Mouse (Mus musculus) heart, adult 2 months (tissue): ENCODE measurements around the gene Pdss2. TPM values are rescaled to one million over a fixed set of nuclear protein-coding genes. Genes with fewer than 3 reads are reported as not detected.

Source experiments
- DNase-seq, 2 experiments: peaks; one replicate each; pipeline ENCODE4 v3.0.0; 2021
- H3K27ac ChIP-seq: fragments of 200-600 bp; 2 replicates; pipeline ENCODE4 v1.8.1; 2022
- H3K27me3 ChIP-seq: fragments of 200-500 bp; 2 replicates; pipeline ENCODE4 v1.6.1; 2012; ENCODE audit warnings: mild to moderate bottlenecking, low read length, inconsistent platforms, mixed read lengths; ENCODE audit not compliant: control insufficient read depth, insufficient read depth
- H3K36me3 ChIP-seq: fragments of 200-500 bp; 2 replicates; pipeline ENCODE4 v1.6.1; 2012; ENCODE audit warnings: low read length, inconsistent platforms; ENCODE audit not compliant: control insufficient read depth, insufficient read depth
- H3K4me1 ChIP-seq: fragments of 200-500 bp; 2 replicates; pipeline ENCODE4 v1.6.1; 2011; ENCODE audit warnings: low read length; ENCODE audit not compliant: control insufficient read depth, insufficient read depth
- H3K4me3 ChIP-seq: fragments of 200-600 bp; 2 replicates; pipeline ENCODE4 v1.8.1; 2022
- H3K79me2 ChIP-seq: fragments of 200-500 bp; replicated peaks from 2 replicates; pipeline ENCODE4 v1.6.1; 2012; ENCODE audit warnings: mild to moderate bottlenecking, inconsistent platforms, low read length, moderate library complexity, mixed read lengths; ENCODE audit not compliant: control insufficient read depth, insufficient read depth
- H3K9ac ChIP-seq: fragments of 200-500 bp; 2 replicates; pipeline ENCODE4 v1.6.1; 2012; ENCODE audit warnings: low read depth, mild to moderate bottlenecking, control low read depth, inconsistent platforms, low read length, mixed read lengths
- CTCF ChIP-seq: fragments of 200-600 bp; IDR thresholded peaks from 2 replicates; pipeline ENCODE4 v1.8.1; 2022; ENCODE audit warnings: antibody characterized with exemption, mild to moderate bottlenecking, moderate library complexity
- EP300 ChIP-seq: fragments of 200-500 bp; IDR thresholded peaks from 2 replicates; pipeline ENCODE4 v1.6.1; 2011; ENCODE audit warnings: low read depth, low read length, control low read depth; ENCODE audit not compliant: insufficient read depth
- POLR2A ChIP-seq: fragments of 200-500 bp; IDR thresholded peaks from 2 replicates; pipeline ENCODE4 v1.6.1; 2011; ENCODE audit warnings: mild to moderate bottlenecking, low read depth, low read length, control low read depth; ENCODE audit not compliant: insufficient read depth
- WGBS: fragments of 180-500 bp; shearing (Covaris S2); methylation state at CpG from one replicate; pipeline ENCODE4 v1.1.7; 2018; 5-methylcytosine and 5-hydroxymethylcytosine counted together
- intact Hi-C: fragments of 180-260 bp; cut with DNase I; formaldehyde crosslinking; loops from one replicate; pipeline ENCODE4 v1.15.1; 2025
- polyA plus RNA-seq: library from polyadenylated mRNA; depleted of rRNA; stranded (reverse); fragments of >200 nt; gene quantifications from 2 replicates; pipeline ENCODE4 v1.2.3, GENCODE M21; 2012; rRNA removed
- total RNA-seq, 2 experiments: library from RNA; stranded (reverse); gene quantifications; 2 replicates each; pipeline ENCODE4 v1.2.3; 2021

The Pdss2 gene
- total and polyA plus RNA-seq, 3 experiments = 16.6 to 33.7 (median 31.1) TPM

DNA sequence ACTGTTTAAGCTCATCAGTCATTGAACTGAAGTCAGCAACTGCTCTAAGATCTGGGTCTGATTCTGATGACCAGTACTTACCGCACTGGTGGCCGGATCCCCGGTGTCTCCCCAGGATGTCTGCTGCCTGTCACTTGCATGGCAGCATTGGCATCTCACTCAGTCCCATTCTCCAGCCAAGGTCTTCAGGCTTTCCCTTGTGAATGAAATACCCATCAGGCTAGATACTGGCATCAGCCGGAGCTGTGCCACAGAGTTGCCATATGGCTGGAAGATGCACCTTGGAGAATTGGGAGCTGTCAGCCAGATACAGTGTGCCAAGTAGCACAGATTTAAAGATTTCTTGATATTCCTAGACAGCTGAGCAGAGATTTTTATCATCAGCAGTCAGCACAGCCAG, 281.3 kb downstream of the Pdss2 start:
- Histone ChIP-seq H3K27ac (no peak overlapping the region), H3K36me3 (no peaks in the 10 kb centered on the region)
- WGBS = 89% methylated on average over 4 of the region's 4 CpGs

DNA sequence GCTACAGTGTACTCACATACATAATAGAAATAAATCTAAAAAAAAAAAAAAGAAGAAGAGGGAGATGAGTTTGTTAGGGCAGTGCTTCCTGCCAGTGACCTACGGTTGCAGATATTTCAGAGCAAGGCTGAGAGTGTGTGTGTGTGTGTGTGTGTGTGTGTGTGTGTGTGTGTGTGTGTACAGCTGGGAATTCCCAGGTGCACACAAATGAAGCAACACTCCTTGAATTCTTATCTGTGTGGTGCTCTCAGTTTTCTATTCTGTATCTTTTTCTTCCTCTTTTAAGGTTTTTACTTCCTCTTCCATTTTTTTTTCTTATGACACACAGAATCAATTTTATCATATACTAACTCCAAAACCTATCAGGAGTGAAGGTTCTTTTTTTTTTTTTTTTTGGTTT, 283.0 kb downstream of the Pdss2 start:
- intact Hi-C loops = no loop called here
- no peak for TF ChIP-seq CTCF
- no peak for TF ChIP-seq POLR2A
- no peak for TF ChIP-seq EP300
- no peaks in the 10 kb centered on the region for H3K27me3 ChIP-seq
- no peak overlapping the region for H3K4me3 ChIP-seq
- H3K9ac ChIP-seq = no peak overlapping the region
- H3K36me3 ChIP-seq = no peaks in the 10 kb centered on the region
- no peak for DNase-seq
- H3K27ac ChIP-seq = no peak overlapping the region
- H3K79me2 ChIP-seq = no peaks in the 10 kb centered on the region
- H3K4me1 ChIP-seq = no peaks in the 10 kb centered on the region
- WGBS = 38% methylated on average over 1 of the region's 1 CpGs

More for the DNA sequence above, 281.3 kb downstream of the Pdss2 start:
- no peaks in the 10 kb centered on the region for H3K4me1 ChIP-seq
- H3K9ac ChIP-seq = no peak overlapping the region
- no peak overlapping the region for H3K4me3 ChIP-seq
- intact Hi-C loops = no loop called here
- no peak for TF ChIP-seq CTCF
- TF ChIP-seq EP300 = no peak
- no peak for TF ChIP-seq POLR2A
- H3K79me2 ChIP-seq = no peaks in the 10 kb centered on the region
- DNase-seq = no peak
- no peaks in the 10 kb centered on the region for H3K27me3 ChIP-seq

DNA sequence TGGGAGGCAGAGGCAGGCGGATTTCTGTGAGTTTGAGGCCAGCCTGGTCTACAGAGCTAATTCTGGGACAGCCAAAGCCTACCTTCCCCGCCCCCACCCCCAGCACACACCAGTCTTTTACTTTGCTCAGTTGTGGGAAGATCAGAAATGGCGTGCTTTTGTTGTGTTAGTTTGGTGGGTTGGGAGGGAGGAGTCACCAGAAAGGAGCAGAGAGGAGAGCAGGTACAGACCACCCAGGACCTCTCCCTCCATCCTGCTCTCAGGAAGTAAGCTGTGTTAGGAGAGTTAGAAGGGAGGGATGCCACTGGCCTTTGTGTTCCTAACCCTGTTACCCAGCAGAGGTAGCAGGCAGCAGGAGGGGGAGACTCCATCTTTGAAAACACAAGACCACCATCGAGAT, 285.8 kb downstream of the Pdss2 start:
- Histone ChIP-seq H3K79me2 (no peaks in the 10 kb centered on the region), H3K9ac (no peak overlapping the region), H3K36me3 (no peaks in the 10 kb centered on the region), H3K4me1 (no peaks in the 10 kb centered on the region), H3K4me3 (no peak overlapping the region), H3K27me3 (no peaks in the 10 kb centered on the region), H3K27ac (no peak overlapping the region)
- DNase-seq = no peak
- WGBS = 80% methylated on average over 4 of the region's 4 CpGs
- intact Hi-C loops = no loop called here
- no peak for TF ChIP-seq CTCF
- TF ChIP-seq EP300 = no peak
- TF ChIP-seq POLR2A = no peak

DNA sequence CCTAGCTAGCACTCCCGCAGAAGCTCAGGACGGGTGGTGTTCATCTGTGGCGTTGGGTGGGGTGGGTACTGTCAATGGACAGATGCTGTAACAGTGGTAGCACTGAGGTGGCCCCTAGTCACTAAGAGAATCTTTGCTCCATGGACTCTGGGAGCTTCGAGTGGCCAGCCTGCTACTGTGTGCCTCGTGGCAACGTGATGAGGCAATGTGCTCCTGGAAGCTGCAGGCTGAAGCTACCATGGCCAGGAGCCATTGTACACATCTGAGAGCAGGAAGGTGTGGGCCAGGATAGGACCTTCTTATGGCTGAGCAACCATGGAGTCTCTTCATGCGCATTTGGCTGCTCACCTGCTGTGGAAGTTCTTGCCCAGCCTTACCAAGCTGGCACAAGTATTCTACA, 287.9 kb downstream of the Pdss2 start:
- Histone ChIP-seq H3K4me3 (no peak overlapping the region), H3K36me3 (no peaks in the 10 kb centered on the region), H3K4me1 (no peaks in the 10 kb centered on the region), H3K27ac (no peak overlapping the region), H3K79me2 (no peaks in the 10 kb centered on the region), H3K9ac (no peak overlapping the region), H3K27me3 (no peaks in the 10 kb centered on the region)
- intact Hi-C loops = no loop called here
- TF ChIP-seq CTCF = no peak
- no peak for TF ChIP-seq POLR2A
- no peak for TF ChIP-seq EP300
- no peak for DNase-seq
- 93% methylated on average over 7 of the region's 7 CpGs for WGBS

- no peak overlapping the region for H3K4me3 ChIP-seq
- H3K79me2 ChIP-seq = no peaks in the 10 kb centered on the region
- H3K36me3 ChIP-seq = no peaks in the 10 kb centered on the region
- no peak for TF ChIP-seq CTCF
- no peak for TF ChIP-seq EP300
- TF ChIP-seq POLR2A = no peak
- WGBS = 96% methylated on average over 10 of the region's 10 CpGs
- no peaks in the 10 kb centered on the region for H3K27me3 ChIP-seq
- H3K9ac ChIP-seq = no peak overlapping the region
- DNase-seq = no peak
- H3K4me1 ChIP-seq = peaks cover 8% of the 10 kb centered on the region; the same call in 1 of the 2 replicates
- H3K27ac ChIP-seq = no peak overlapping the region
- intact Hi-C loops = no loop called here
Measured at GRCm38 (mm10) chr10:43512976-43513375, 291.7 kb downstream of the Pdss2 start.

Other genes with a start within 250 kb of the Pdss2 start
- gene Sobp, start 47.0 kb upstream of the Pdss2 start, total RNA-seq = 10 to 100 TPM; 16.5 to 16.7 TPM
- gene Sobp, start 47.0 kb upstream of the Pdss2 start, polyA plus RNA-seq = 5.1 and 5.3 TPM in 2 replicates
- 1 to 10 TPM; 2.2 to 2.5 TPM for gene 9030612E09Rik, start 46.8 kb upstream of the Pdss2 start, total RNA-seq
- gene 9030612E09Rik, start 46.8 kb upstream of the Pdss2 start, polyA plus RNA-seq = 3.5 and 5.8 TPM in 2 replicates